Mouse (Mus musculus): ENCODE measurements around the gene Cnp. TPM values are rescaled to one million over a fixed set of nuclear protein-coding genes. Genes with fewer than 3 reads are reported as not detected.

Cnp gene
- polyA plus RNA-seq, 1 experiment from 2014 or later, result 15.3 TPM

DNA sequence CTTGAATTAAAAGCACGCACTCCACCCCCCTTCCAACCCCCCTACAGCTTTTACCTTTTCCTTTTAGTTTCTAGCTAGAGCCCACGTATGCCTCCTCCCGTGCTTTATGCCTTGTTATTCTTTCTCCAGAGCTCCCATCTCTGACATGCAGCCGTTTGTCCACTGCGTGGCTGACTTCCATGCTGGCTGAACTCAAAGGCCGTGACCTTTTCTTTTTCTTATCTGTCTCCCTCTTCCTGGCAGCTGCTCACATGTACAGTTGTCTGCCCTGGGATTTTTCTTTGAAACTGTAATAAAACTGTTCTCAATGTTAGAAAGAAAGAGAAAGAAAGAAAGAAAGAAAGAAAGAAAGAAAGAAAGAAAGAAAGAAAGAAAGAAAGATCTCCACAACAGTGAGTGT, 33.7 kb upstream of the Cnp start:
- Histone ChIP-seq H3K4me3 (no peak overlapping the region), H3K36me3 (replicated peaks) (no peaks in the 10 kb centered on the region), H3K27me3 (ENCODE audit: poor library complexity, severe bottlenecking) (peaks cover 38% of the 10 kb centered on the region), H3K4me1 (peaks cover 16% of the 10 kb centered on the region), H3K9me3 (no peaks in the 10 kb centered on the region), H3K27ac (no peak overlapping the region)
- DNase-seq (ENCODE audit: extremely low spot score, low spot score), result no peak
- 72% methylated on average over 6 of the region's 6 CpGs for WGBS

DNA sequence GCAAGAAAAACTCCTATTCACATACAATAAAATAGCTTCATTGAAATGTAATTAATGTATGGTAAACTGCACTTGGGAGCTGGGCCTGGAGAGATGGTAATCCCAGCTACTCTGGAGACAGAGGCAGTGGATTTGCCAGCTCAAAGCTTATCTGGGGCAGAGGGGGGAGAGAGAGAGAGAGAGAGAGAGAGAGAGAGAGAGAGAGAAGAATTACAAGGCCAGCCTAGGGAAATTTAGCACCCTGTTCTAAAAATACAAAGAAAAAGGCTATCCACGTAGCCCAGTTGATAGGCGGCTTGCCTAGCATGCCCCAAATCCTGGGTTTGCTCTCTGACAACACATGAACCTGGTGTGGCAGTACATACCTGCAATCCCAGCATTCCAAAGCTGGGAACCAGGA, 33.1 kb upstream of the Cnp start:
- no peaks in the 10 kb centered on the region for H3K36me3 ChIP-seq (replicated peaks)
- H3K9me3 ChIP-seq, result no peaks in the 10 kb centered on the region
- H3K4me3 ChIP-seq, result no peak overlapping the region
- no peak overlapping the region for H3K27ac ChIP-seq
- 89% methylated on average over 2 of the region's 2 CpGs for WGBS
- H3K4me1 ChIP-seq, result peaks cover 19% of the 10 kb centered on the region
- peaks cover 32% of the 10 kb centered on the region for H3K27me3 ChIP-seq (ENCODE audit: poor library complexity, severe bottlenecking)
- no peak for DNase-seq (ENCODE audit: extremely low spot score, low spot score)

DNA sequence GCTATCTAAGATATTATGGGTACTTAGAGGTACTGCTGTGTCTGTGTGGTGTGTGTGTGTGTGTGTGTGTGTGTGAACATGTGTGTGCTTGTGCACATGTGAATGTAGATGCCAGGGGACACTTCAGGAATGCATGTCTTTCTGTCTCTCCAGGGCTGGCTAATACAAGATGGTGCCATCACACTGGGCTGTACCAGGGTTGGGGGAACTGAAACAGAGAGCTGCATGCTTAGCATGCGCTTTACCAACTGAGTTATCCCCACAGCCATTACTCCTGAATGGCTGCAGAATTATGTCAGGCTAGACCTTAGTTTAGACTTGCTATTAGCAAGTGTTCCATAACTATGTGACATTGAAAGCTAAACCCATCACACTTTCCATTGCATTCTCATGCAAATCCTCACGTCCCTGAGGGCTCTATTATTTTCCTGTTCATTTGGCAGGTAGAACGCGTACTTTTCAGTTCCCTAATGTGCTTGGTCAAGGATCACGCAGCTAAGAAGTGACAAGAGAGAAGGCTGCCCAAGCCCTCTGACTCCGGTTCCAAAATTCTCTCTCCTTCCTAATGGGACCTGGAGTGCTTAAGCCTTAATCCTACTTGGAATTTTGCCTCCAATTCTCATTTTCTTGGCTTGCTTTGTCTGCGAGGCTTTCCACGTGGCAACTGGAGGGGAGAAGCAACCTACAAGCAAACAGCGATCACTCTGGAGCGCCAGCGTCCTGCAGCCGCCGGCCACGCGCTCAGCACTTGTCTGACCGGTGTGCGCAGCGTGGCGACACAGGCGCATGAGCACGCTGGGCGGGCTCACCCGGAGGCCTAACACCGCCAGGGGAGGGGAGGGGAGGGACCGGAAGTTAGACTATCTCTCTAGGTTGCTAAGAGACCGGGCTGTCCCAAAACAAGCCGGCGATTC, 29.6 kb upstream of the Cnp start, which contains the start of gene Ttc25:
TSS of gene Ttc25 (plus strand) at position 776 of the 914 bp plus-strand sequence.
- Histone ChIP-seq H3K27ac (peak within 1 kb of the TSS; percentile 87), H3K4me1 (peaks cover 19% of the 10 kb centered on the region), H3K4me3 (peak within 1 kb of the TSS; percentile 57), H3K9me3 (no peaks in the 10 kb centered on the region), H3K27me3 (ENCODE audit: poor library complexity, severe bottlenecking) (peaks cover 4% of the 10 kb centered on the region; the same call in 1 of the 2 replicates), H3K36me3 (replicated peaks) (no peaks in the 10 kb centered on the region)
- 4% methylated on average over 28 of the region's 28 CpGs for WGBS
- DNase-seq (ENCODE audit: extremely low spot score, low spot score), result peak; percentile 93

DNA sequence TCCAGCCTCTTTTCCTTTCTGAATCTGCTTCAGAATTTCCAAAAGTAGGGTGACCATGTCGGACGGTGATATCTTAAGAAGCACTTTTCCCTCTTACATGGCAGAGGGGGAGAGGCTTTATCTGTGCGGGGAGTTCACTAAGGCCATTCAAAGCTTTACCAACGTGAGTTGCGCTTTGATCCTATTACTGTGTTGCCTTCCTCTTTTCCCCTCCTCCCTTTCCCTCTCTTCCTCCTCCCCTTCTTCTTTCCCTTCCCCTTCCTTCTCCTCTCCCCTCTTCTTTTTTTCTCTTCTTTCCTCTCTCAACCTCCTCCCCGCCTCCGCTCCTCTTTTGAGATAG, 29.0 kb upstream of the Cnp start:
- H3K9me3 ChIP-seq, result no peaks in the 10 kb centered on the region
- H3K36me3 ChIP-seq (replicated peaks), result no peaks in the 10 kb centered on the region
- peaks cover 19% of the 10 kb centered on the region for H3K4me1 ChIP-seq
- DNase-seq (ENCODE audit: extremely low spot score, low spot score), result no peak
- WGBS, result 29% methylated on average over 7 of the region's 7 CpGs
- H3K27ac ChIP-seq, result peak overlapping the region; percentile 87
- peaks cover 4% of the 10 kb centered on the region; the same call in 1 of the 2 replicates for H3K27me3 ChIP-seq (ENCODE audit: poor library complexity, severe bottlenecking)
- H3K4me3 ChIP-seq, result peak overlapping the region; percentile 57

DNA sequence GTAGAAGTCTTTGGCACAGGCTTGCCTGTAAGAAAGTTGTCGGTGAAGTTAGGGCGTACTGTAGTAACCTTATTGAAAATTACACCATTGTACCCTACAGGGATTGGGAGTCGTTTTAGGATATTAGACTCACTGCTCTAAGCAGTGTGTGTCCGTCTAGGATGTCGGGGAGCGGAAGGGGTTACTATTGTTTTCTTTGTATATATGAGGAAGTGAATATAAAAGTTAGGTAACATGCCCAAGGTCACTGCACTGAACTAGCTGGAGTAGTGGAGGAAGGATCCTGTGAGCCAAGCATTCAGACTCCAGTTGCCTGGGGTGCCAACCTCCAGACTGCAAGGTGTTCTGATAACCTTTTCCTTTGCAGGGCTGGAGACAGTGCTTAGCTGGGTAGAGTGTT, 27.7 kb upstream of the Cnp start:
- no peak for DNase-seq (ENCODE audit: extremely low spot score, low spot score)
- peaks cover 4% of the 10 kb centered on the region; the same call in 1 of the 2 replicates for H3K27me3 ChIP-seq (ENCODE audit: poor library complexity, severe bottlenecking)
- H3K9me3 ChIP-seq, result no peaks in the 10 kb centered on the region
- no peaks in the 10 kb centered on the region for H3K36me3 ChIP-seq (replicated peaks)
- no peak overlapping the region for H3K27ac ChIP-seq
- H3K4me3 ChIP-seq, result no peak overlapping the region
- peaks cover 19% of the 10 kb centered on the region for H3K4me1 ChIP-seq
- WGBS, result 89% methylated on average over 6 of the region's 6 CpGs

DNA sequence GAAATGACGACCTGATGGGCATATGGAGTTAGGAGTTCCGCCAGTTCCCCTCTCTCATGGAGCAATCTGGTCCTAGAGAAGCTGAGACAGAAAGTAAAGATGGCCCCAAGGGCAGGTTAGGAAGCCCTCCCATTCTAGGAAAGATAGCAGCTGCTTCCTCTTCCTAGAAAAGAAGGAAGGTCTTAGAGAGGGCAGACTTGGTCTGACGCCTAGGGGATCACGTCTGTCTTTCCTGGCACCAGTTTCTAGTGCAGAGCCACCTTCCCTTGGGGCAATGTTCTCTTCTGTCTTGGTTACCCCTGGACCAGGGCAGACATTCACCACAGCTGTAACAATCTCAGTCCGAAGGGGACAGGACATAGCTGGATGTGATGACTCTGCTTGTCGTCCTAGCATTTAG, 26.6 kb upstream of the Cnp start:
- Histone ChIP-seq H3K27ac (no peak overlapping the region), H3K36me3 (replicated peaks) (no peaks in the 10 kb centered on the region)
- DNase-seq (ENCODE audit: extremely low spot score, low spot score), result no peak

DNA sequence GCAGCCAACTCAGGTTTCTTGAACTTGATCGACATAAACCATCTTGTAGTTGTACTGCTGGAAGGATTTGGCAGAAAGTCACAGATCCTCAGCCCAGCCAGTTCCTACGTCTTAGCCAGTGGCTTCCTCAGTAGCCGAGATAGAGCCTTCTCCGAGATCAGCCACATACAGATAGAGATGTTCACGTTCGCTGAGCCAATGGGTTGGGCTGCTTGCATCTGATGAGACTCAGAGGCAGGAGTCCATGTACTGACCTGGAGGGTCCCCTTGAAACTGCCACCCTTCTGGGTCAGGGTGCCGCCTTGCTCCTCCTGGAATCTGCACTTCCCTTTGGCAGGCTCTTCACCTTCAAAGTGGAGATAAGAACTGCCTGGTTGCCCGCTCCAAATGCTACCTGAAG, 25.2 kb upstream of the Cnp start:
- H3K4me3 ChIP-seq, result no peak overlapping the region
- no peaks in the 10 kb centered on the region for H3K36me3 ChIP-seq (replicated peaks)
- peaks cover 18% of the 10 kb centered on the region for H3K4me1 ChIP-seq
- peaks cover under 1% of the 10 kb centered on the region; the same call in 1 of the 2 replicates for H3K27me3 ChIP-seq (ENCODE audit: poor library complexity, severe bottlenecking)
- DNase-seq (ENCODE audit: extremely low spot score, low spot score), result no peak
- H3K9me3 ChIP-seq, result no peaks in the 10 kb centered on the region
- 83% methylated on average over 8 of the region's 8 CpGs for WGBS
- no peak overlapping the region for H3K27ac ChIP-seq

More for the DNA sequence above, 26.6 kb upstream of the Cnp start:
- H3K4me3 ChIP-seq, result no peak overlapping the region
- H3K4me1 ChIP-seq, result peaks cover 19% of the 10 kb centered on the region
- 88% methylated on average over 6 of the region's 6 CpGs for WGBS
- no peaks in the 10 kb centered on the region for H3K9me3 ChIP-seq
- peaks cover 4% of the 10 kb centered on the region; the same call in 1 of the 2 replicates for H3K27me3 ChIP-seq (ENCODE audit: poor library complexity, severe bottlenecking)

DNA sequence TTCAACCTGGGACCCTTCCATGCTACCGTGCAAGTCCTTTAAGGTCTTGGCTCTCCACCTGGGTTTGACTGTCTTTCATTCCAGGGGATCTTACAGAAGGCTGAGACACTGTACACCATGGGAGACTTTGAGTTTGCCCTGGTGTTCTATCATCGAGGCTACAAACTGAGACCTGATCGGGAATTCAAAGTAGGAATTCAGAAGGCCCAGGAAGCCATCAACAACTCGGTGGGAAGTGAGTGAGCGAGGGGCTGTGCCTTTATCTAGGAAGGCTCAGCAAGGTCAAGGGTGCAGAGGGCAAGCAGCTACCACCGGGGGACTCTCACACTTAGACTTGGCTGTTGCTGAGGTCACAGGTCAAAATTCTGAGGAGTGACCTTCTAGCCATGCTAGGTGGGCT, 24.6 kb upstream of the Cnp start:
- H3K4me1 ChIP-seq, result peaks cover 12% of the 10 kb centered on the region
- H3K36me3 ChIP-seq (replicated peaks), result no peaks in the 10 kb centered on the region
- DNase-seq (ENCODE audit: extremely low spot score, low spot score), result no peak
- 78% methylated on average over 6 of the region's 6 CpGs for WGBS
- no peaks in the 10 kb centered on the region for H3K9me3 ChIP-seq
- H3K27me3 ChIP-seq (ENCODE audit: poor library complexity, severe bottlenecking), result no peaks in the 10 kb centered on the region
- H3K4me3 ChIP-seq, result no peak overlapping the region
- H3K27ac ChIP-seq, result no peak overlapping the region

DNA sequence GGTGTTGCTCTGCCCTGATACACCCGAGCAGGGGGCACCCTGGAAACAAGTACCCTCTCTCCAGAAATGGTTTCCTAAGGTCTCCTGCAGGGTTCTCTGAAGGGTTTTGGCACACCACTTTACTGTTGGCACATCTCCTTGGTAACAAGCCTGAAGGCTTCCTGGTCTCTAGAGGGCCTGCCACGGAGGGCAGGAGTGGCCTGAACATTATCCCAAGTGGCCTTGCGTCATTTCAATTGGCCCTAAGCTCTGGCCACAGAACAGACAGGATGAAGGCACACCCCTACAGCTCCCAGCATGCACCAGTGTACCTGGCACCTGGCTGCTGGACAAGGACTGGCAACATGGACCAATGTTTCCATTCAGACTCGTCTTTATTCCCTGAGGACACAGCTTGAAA, 21.9 kb upstream of the Cnp start:
- Histone ChIP-seq H3K9me3 (no peaks in the 10 kb centered on the region), H3K4me3 (no peak overlapping the region), H3K27ac (no peak overlapping the region), H3K36me3 (replicated peaks) (no peaks in the 10 kb centered on the region), H3K27me3 (ENCODE audit: poor library complexity, severe bottlenecking) (peaks cover 3% of the 10 kb centered on the region; the same call in 1 of the 2 replicates), H3K4me1 (peaks cover 7% of the 10 kb centered on the region)
- DNase-seq (ENCODE audit: extremely low spot score, low spot score), result no peak
- 91% methylated on average over 4 of the region's 4 CpGs for WGBS

DNA sequence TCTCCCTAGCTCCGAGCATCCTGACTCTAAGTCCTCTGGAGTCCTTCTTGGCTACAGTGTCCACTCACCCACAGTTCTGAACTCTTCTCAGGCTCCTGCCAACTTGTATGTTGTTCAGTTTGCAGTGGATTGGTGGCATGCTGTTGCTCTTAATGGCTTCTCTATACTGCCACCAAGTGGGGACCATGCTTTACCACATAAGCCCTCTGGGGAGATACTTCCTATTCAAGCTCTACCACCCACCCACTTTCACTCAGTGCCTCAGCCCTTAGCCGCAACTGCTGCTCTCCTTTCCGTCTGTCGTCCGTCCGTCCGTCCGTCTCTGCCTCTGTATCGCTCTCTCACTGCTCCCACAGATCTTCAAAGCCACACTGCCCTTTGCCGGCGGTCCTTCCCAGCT, 19.1 kb upstream of the Cnp start:
- Histone ChIP-seq H3K4me3 (peak overlapping the region; percentile 15; the same call in 1 of the 2 replicates), H3K4me1 (peaks cover 16% of the 10 kb centered on the region), H3K9me3 (no peaks in the 10 kb centered on the region), H3K27ac (no peak overlapping the region), H3K27me3 (ENCODE audit: poor library complexity, severe bottlenecking) (peaks cover 3% of the 10 kb centered on the region), H3K36me3 (replicated peaks) (no peaks in the 10 kb centered on the region)
- 15% methylated on average over 11 of the region's 11 CpGs for WGBS
- DNase-seq (ENCODE audit: extremely low spot score, low spot score), result peak; percentile 27

DNA sequence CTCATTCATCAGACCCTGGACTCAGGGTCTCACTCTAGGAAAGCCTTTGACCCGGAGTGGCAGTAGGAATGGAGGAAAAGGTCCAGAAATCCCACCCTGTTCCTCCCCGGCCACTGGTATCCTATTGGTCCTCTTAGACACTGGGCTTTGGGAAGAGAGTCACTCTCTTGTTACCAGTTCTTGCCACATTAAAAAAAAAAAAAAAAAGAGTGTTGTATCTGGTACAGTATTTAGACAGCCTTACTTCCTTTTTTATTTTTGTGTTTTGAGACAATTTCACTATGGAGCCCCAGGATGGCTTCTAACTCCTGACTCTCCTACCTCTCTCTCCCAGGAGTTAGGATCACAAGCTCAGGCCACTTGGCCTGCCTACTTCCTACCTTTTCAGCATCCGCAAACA, 17.1 kb upstream of the Cnp start:
- 82% methylated on average over 3 of the region's 3 CpGs for WGBS
- H3K36me3 ChIP-seq (replicated peaks), result no peaks in the 10 kb centered on the region

DNA sequence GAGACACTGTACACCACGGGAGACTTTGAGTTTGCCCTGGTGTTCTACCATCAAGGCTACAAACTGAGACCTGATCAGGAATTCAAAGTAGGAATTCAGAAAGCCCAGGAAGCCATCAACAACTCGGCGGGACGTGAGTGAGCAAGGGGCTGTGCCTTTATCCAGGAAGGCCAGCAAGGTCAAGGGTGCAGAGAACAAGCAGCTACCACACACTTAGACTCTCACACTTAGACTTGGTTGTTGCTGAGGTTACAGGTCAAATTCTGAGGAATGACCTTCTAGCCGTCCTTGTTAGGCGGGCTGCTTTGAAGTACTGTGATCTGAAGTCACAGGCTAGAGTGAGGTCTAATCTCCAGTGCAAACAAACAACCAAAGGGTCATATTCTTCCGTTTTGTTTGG, 15.2 kb upstream of the Cnp start:
- Histone ChIP-seq H3K4me3 (no peak overlapping the region), H3K36me3 (replicated peaks) (no peaks in the 10 kb centered on the region), H3K27me3 (ENCODE audit: poor library complexity, severe bottlenecking) (peaks cover 3% of the 10 kb centered on the region), H3K9me3 (no peaks in the 10 kb centered on the region), H3K27ac (no peak overlapping the region), H3K4me1 (peaks cover 29% of the 10 kb centered on the region)
- DNase-seq (ENCODE audit: extremely low spot score, low spot score), result no peak
- 56% methylated on average over 7 of the region's 7 CpGs for WGBS

More for the DNA sequence above, 17.1 kb upstream of the Cnp start:
- Histone ChIP-seq H3K9me3 (no peaks in the 10 kb centered on the region), H3K4me1 (peaks cover 29% of the 10 kb centered on the region), H3K4me3 (no peak overlapping the region), H3K27me3 (ENCODE audit: poor library complexity, severe bottlenecking) (peaks cover 3% of the 10 kb centered on the region), H3K27ac (no peak overlapping the region)
- DNase-seq (ENCODE audit: extremely low spot score, low spot score), result no peak

DNA sequence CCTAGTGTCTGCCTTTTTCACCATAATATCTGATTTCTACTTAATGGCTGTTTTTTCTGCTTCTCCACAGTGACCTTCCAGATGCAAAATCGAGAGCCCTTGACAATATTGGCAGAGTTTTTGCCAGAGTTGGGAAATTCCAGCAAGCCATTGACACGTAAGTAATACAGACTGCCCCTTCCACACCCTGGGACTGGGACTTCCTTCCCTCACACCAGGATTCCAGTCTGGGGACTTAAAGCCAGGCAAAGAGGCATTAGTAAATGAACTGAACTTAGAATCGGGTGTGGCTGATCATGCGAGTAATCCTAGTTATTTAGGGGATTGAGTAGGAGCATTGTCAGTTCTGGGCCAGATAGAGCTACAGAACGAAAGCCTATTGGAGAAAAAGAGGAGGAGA, 13.0 kb upstream of the Cnp start:
- no peaks in the 10 kb centered on the region for H3K9me3 ChIP-seq
- H3K4me1 ChIP-seq, result peaks cover 26% of the 10 kb centered on the region
- peaks cover 3% of the 10 kb centered on the region; the same call in 1 of the 2 replicates for H3K27me3 ChIP-seq (ENCODE audit: poor library complexity, severe bottlenecking)
- no peak for DNase-seq (ENCODE audit: extremely low spot score, low spot score)
- no peak overlapping the region for H3K27ac ChIP-seq
- no peaks in the 10 kb centered on the region for H3K36me3 ChIP-seq (replicated peaks)
- WGBS, result 44% methylated on average over 5 of the region's 5 CpGs
- H3K4me3 ChIP-seq, result no peak overlapping the region

All from forebrain, embryonic 10.5 days (tissue).